Mouse (Mus musculus) forebrain, postnatal 0 days (tissue): ENCODE measurements at regions not wholly inside any gene's neighbourhood (a gene's known extent, or its start where the extent isn't known, plus 50 kb on each side); places are given as distances from the start of the nearest gene placed in this dataset.

Source experiments
- ATAC-seq: fragments of 200-750 bp; cut with Nextera tagmentation; 2 replicates; pipeline ENCODE4 v1.8.0; 2017; ENCODE audit warnings: mild to moderate bottlenecking, moderate library complexity
- DNase-seq: peaks from one replicate; pipeline ENCODE4 v3.0.0-alpha.2; 2015
- H3K27ac ChIP-seq: fragments of 300-500 bp; sonication (generic); 2 replicates; pipeline ENCODE4 v1.5.1; 2014; ENCODE audit warnings: low read depth, mild to moderate bottlenecking, antibody characterized with exemption, low read length, moderate library complexity, mixed read lengths
- H3K27me3 ChIP-seq: fragments of 300-500 bp; sonication (generic); 2 replicates; pipeline ENCODE4 v1.6.1; 2014; ENCODE audit warnings: mild to moderate bottlenecking, low read length, mixed read lengths; ENCODE audit not compliant: insufficient read depth
- H3K36me3 ChIP-seq: fragments of 300-500 bp; sonication (generic); 2 replicates; pipeline ENCODE4 v1.6.1; 2014; ENCODE audit warnings: mild to moderate bottlenecking, moderate library complexity; ENCODE audit not compliant: insufficient read depth
- H3K4me1 ChIP-seq: fragments of 300-500 bp; sonication (generic); 2 replicates; pipeline ENCODE4 v1.6.1; 2014; ENCODE audit warnings: antibody characterized with exemption; ENCODE audit not compliant: insufficient read depth
- H3K4me2 ChIP-seq: fragments of 300-500 bp; sonication (generic); 2 replicates; pipeline ENCODE4 v1.6.1; 2014; ENCODE audit warnings: low read depth, mild to moderate bottlenecking, moderate library complexity
- H3K4me3 ChIP-seq: fragments of 300-500 bp; sonication (generic); 2 replicates; pipeline ENCODE4 v1.5.1; 2014; ENCODE audit warnings: low read depth, low read length, mixed read lengths
- H3K9ac ChIP-seq: fragments of 300-500 bp; sonication (generic); 2 replicates; pipeline ENCODE4 v1.6.1; 2014; ENCODE audit warnings: mild to moderate bottlenecking
- H3K9me3 ChIP-seq: fragments of 300-500 bp; sonication (generic); 2 replicates; pipeline ENCODE4 v1.6.1; 2016; ENCODE audit warnings: low read length
- CTCF ChIP-seq: sonication (generic); IDR thresholded peaks from 2 replicates; pipeline ENCODE4 v1.5.1; 2016; ENCODE audit warnings: antibody characterized with exemption, control low read depth, low read depth
- WGBS: fragments of 180-500 bp; shearing (Covaris S2); extraction: QIAGEN DNeasy Blood & Tissue Kit; methylation state at CpG from one replicate; pipeline ENCODE4 v1.1.7; 2014; 5-methylcytosine and 5-hydroxymethylcytosine counted together

GRCm38 (mm10) chr11:109058021-109058420, 86.1 kb downstream of the E030025P04Rik start:
- no peak overlapping the region for H3K4me3 ChIP-seq
- no peaks in the 10 kb centered on the region for H3K4me1 ChIP-seq
- ATAC-seq (no peak), DNase-seq (no peak)
- H3K36me3 ChIP-seq, result no peaks in the 10 kb centered on the region
- TF ChIP-seq CTCF, result no peak
- H3K9ac ChIP-seq, result no peak overlapping the region
- H3K27ac ChIP-seq, result no peak overlapping the region
- 0 out of 2 replicates have a peak, but pooled peaks cover 6% of the 10 kb centered on the region for H3K9me3 ChIP-seq
- no peak overlapping the region for H3K4me2 ChIP-seq
- no peaks in the 10 kb centered on the region for H3K27me3 ChIP-seq

GRCm38 (mm10) chr11:109048257-109049101, 95.7 kb downstream of the E030025P04Rik start:
- H3K9ac ChIP-seq, result no peak overlapping the region
- H3K27me3 ChIP-seq, result no peaks in the 10 kb centered on the region
- no peak overlapping the region for H3K4me2 ChIP-seq
- H3K4me1 ChIP-seq, result no peaks in the 10 kb centered on the region
- DNase-seq (no peak), ATAC-seq (no peak)
- no peak overlapping the region for H3K27ac ChIP-seq
- no peaks in the 10 kb centered on the region for H3K9me3 ChIP-seq
- TF ChIP-seq CTCF, result no peak
- WGBS, result 68% methylated on average over 10 of the region's 10 CpGs
- no peak overlapping the region for H3K4me3 ChIP-seq
- no peaks in the 10 kb centered on the region for H3K36me3 ChIP-seq

GRCm38 (mm10) chr11:109047483-109048110, 96.6 kb downstream of the E030025P04Rik start:
- no peak for ATAC-seq
- no peaks in the 10 kb centered on the region for H3K36me3 ChIP-seq
- no peaks in the 10 kb centered on the region for H3K27me3 ChIP-seq
- H3K9ac ChIP-seq, result no peak overlapping the region
- TF ChIP-seq CTCF, result no peak
- no peak overlapping the region for H3K4me2 ChIP-seq
- H3K4me1 ChIP-seq, result no peaks in the 10 kb centered on the region
- no peak overlapping the region for H3K27ac ChIP-seq
- H3K9me3 ChIP-seq, result no peaks in the 10 kb centered on the region
- no peak overlapping the region for H3K4me3 ChIP-seq
- WGBS, result 92% methylated on average over 4 of the region's 4 CpGs
- no peak for DNase-seq

DNA sequence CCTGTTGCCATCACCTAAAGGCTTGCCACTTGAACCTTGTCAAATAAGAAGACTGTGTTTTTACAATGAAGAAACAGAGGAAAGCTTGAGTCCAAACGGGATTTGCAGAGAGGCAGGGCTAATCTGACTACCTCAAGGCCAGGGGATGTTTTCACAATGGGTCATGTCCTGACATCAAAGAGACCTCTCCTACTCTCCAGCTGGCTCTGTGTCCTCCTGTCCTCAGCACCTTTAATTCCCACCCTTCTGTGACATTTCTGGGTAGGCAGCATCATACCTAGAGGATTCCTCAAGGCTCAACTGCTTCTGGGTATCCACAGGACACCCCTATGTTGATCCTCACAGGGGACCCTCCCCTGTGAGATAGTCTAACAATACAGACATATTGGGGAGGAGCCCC, 97.7 kb downstream of the E030025P04Rik start:
- no peaks in the 10 kb centered on the region for H3K36me3 ChIP-seq
- no peak overlapping the region for H3K4me2 ChIP-seq
- DNase-seq (no peak), ATAC-seq (no peak)
- no peak overlapping the region for H3K9ac ChIP-seq
- H3K4me3 ChIP-seq, result no peak overlapping the region
- no peak overlapping the region for H3K27ac ChIP-seq
- H3K4me1 ChIP-seq, result no peaks in the 10 kb centered on the region
- TF ChIP-seq CTCF, result no peak
- H3K27me3 ChIP-seq, result no peaks in the 10 kb centered on the region
- no peaks in the 10 kb centered on the region for H3K9me3 ChIP-seq
- WGBS, result 42% methylated on average over 1 of the region's 1 CpGs

- peak; percentile 38; the same call in 1 of the 2 replicates for ATAC-seq
- no peak for DNase-seq
- H3K4me1 ChIP-seq, result no peaks in the 10 kb centered on the region; the same call in 1 of the 2 replicates
- no peaks in the 10 kb centered on the region for H3K27me3 ChIP-seq
- no peak for TF ChIP-seq CTCF
- H3K4me2 ChIP-seq, result no peak overlapping the region
- H3K36me3 ChIP-seq, result no peaks in the 10 kb centered on the region
- H3K4me3 ChIP-seq, result no peak overlapping the region
- no peaks in the 10 kb centered on the region for H3K9me3 ChIP-seq
- H3K9ac ChIP-seq, result no peak overlapping the region
- H3K27ac ChIP-seq, result 0 out of 2 replicates have a peak overlapping the region, but pooled peaks have one; percentile 29
- WGBS, result 24% methylated on average over 7 of the region's 7 CpGs
These were observed 103.7 kb downstream of the E030025P04Rik start for GRCm38 (mm10) chr11:109040519-109040916.

DNA sequence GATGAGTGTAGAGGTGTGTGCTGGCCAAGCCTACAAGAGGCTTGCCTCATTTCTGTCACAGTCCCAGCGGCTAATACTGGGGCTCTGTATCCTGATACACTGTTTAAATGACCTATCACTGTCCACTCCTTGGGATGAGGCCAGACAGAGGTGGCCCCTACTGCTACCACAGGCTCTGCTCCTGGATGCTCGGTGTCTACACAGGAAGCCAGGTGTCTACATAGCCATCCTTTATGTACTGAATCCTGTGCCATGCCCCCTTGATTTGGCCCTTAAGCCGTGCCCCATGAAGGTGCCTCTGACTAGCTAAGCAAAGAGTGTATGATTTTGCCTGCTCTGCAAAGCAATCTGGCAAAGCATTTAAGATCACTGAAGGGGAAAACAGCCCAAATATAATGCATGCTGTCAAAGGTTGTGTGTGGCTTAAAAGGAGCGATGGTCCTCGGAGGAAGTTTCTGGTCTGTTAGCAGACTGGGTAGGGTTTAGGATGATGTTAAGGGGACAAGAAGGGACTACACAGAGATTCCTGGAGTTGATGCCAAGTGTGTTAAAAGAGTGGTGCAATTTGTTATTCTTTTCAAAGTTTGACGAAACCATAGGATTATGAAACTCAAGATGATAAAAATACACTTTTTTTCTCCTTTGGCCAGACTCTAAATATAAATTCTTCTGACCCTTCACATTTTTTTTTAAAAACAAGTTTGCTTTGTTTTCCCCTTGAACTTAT, 104.2 kb downstream of the E030025P04Rik start:
- no peak overlapping the region for H3K27ac ChIP-seq
- H3K27me3 ChIP-seq, result no peaks in the 10 kb centered on the region
- no peak overlapping the region for H3K4me2 ChIP-seq
- DNase-seq (no peak), ATAC-seq (no peak)
- H3K4me1 ChIP-seq, result no peaks in the 10 kb centered on the region; the same call in 1 of the 2 replicates
- H3K36me3 ChIP-seq, result no peaks in the 10 kb centered on the region
- H3K4me3 ChIP-seq, result no peak overlapping the region
- H3K9ac ChIP-seq, result no peak overlapping the region
- WGBS, result 36% methylated on average over 6 of the region's 6 CpGs
- no peaks in the 10 kb centered on the region for H3K9me3 ChIP-seq
- no peak for TF ChIP-seq CTCF
